Mouse (Mus musculus) heart, embryonic 15.5 days (tissue): ENCODE data around the gene Micall2. TPM values are rescaled to one million over a fixed set of nuclear protein-coding genes. Genes with fewer than 3 reads are reported as not detected.

Experiments
- ATAC-seq: fragments of 200-750 bp; cut with Nextera tagmentation; replicated peaks from 2 replicates; pipeline ENCODE4 v1.8.0; 2017; ENCODE audit warnings: low read depth, moderate TSS enrichment; ENCODE audit not compliant: insufficient number of reproducible peaks, insufficient read depth, low FRiP score
- H3K27ac ChIP-seq: fragments of 300-500 bp; sonication (generic); 2 replicates; pipeline ENCODE4 v1.5.1; 2015; ENCODE audit warnings: mild to moderate bottlenecking, inconsistent platforms
- H3K27me3 ChIP-seq: fragments of 300-500 bp; sonication (generic); 2 replicates; pipeline ENCODE4 v1.6.1; 2015; ENCODE audit warnings: inconsistent platforms
- H3K36me3 ChIP-seq: fragments of 300-500 bp; sonication (generic); 2 replicates; pipeline ENCODE4 v1.6.1; 2015; ENCODE audit warnings: mild to moderate bottlenecking, inconsistent platforms
- H3K4me1 ChIP-seq: fragments of 300-500 bp; sonication (generic); replicated peaks from 2 replicates; pipeline ENCODE4 v1.6.1; 2015; ENCODE audit warnings: inconsistent platforms
- H3K4me2 ChIP-seq: fragments of 300-500 bp; sonication (generic); 2 replicates; pipeline ENCODE4 v1.6.1; 2015; ENCODE audit warnings: inconsistent platforms, mild to moderate bottlenecking, moderate library complexity
- H3K4me3 ChIP-seq: fragments of 300-500 bp; sonication (generic); 2 replicates; pipeline ENCODE4 v1.5.1; 2015; ENCODE audit warnings: mild to moderate bottlenecking, inconsistent platforms
- H3K9ac ChIP-seq: fragments of 300-500 bp; sonication (generic); 2 replicates; pipeline ENCODE4 v1.6.1; 2015; ENCODE audit warnings: mild to moderate bottlenecking, inconsistent platforms
- H3K9me3 ChIP-seq: fragments of 300-500 bp; sonication (generic); replicated peaks from 2 replicates; pipeline ENCODE4 v1.6.1; 2016; ENCODE audit warnings: inconsistent platforms
- WGBS: fragments of 180-500 bp; shearing (Covaris S2); methylation state at CpG from one replicate; pipeline ENCODE4 v1.1.7; 2015; ENCODE audit warnings: mixed read lengths; 5-methylcytosine and 5-hydroxymethylcytosine counted together
- polyA plus RNA-seq: library from polyadenylated mRNA; unstranded; fragments of >200 nt; fragmentation: Nextera tagmentation; extraction: Ambion mirVana; gene quantifications from 2 replicates; pipeline ENCODE4 v1.2.1, GENCODE M21; 2015

The Micall2 gene
- polyA plus RNA-seq, 1 experiment from 2014 or later = 1.3 TPM

- Histone ChIP-seq H3K27ac (no peak overlapping the region), H3K36me3 (no peaks in the 10 kb centered on the region), H3K4me3 (no peak overlapping the region), H3K9ac (no peak overlapping the region), H3K4me1 (no peaks in the 10 kb centered on the region), H3K27me3 (peaks cover 74% of the 10 kb centered on the region), H3K9me3 (no peaks in the 10 kb centered on the region), H3K4me2 (no peak overlapping the region)
- ATAC-seq = no peak
Measured at GRCm38 (mm10) chr5:139675707-139675967, 60.5 kb downstream of the Micall2 start.

GRCm38 (mm10) chr5:139674940-139675706, 61.0 kb downstream of the Micall2 start:
- Histone ChIP-seq H3K9me3 (no peaks in the 10 kb centered on the region), H3K4me1 (no peaks in the 10 kb centered on the region), H3K9ac (no peak overlapping the region), H3K4me3 (no peak overlapping the region), H3K27ac (no peak overlapping the region), H3K36me3 (no peaks in the 10 kb centered on the region), H3K27me3 (peaks cover 77% of the 10 kb centered on the region), H3K4me2 (no peak overlapping the region)
- no peak for ATAC-seq
- WGBS = 26% methylated on average over 13 of the region's 13 CpGs

GRCm38 (mm10) chr5:139669380-139669779, 66.8 kb downstream of the Micall2 start:
- H3K9ac ChIP-seq = no peak overlapping the region
- 0 out of 2 replicates have a peak, but pooled peaks cover 3% of the 10 kb centered on the region for H3K4me1 ChIP-seq
- H3K4me3 ChIP-seq = no peak overlapping the region
- no peaks in the 10 kb centered on the region for H3K36me3 ChIP-seq
- no peak for ATAC-seq
- H3K27ac ChIP-seq = no peak overlapping the region
- H3K9me3 ChIP-seq = no peaks in the 10 kb centered on the region
- H3K4me2 ChIP-seq = no peak overlapping the region
- H3K27me3 ChIP-seq = peaks cover 93% of the 10 kb centered on the region
- 18% methylated on average over 8 of the region's 8 CpGs for WGBS

- no peak overlapping the region for H3K9ac ChIP-seq
- H3K36me3 ChIP-seq = no peaks in the 10 kb centered on the region
- peaks cover 91% of the 10 kb centered on the region for H3K27me3 ChIP-seq
- ATAC-seq = peak; percentile 63
- H3K27ac ChIP-seq = no peak overlapping the region
- H3K4me3 ChIP-seq = no peak overlapping the region
- no peaks in the 10 kb centered on the region for H3K9me3 ChIP-seq
- 0 out of 2 replicates have a peak overlapping the region, but pooled peaks have one; percentile 7 for H3K4me2 ChIP-seq
- WGBS = 1% methylated on average over 24 of the region's 24 CpGs
- H3K4me1 ChIP-seq = 0 out of 2 replicates have a peak, but pooled peaks cover 3% of the 10 kb centered on the region
Measured at GRCm38 (mm10) chr5:139668494-139668893, 67.6 kb downstream of the Micall2 start.

- Histone ChIP-seq H3K4me3 (no peak overlapping the region), H3K4me2 (no peak overlapping the region), H3K27me3 (peaks cover 87% of the 10 kb centered on the region), H3K9me3 (no peaks in the 10 kb centered on the region), H3K4me1 (0 out of 2 replicates have a peak, but pooled peaks cover 3% of the 10 kb centered on the region), H3K27ac (no peak overlapping the region), H3K36me3 (no peaks in the 10 kb centered on the region), H3K9ac (no peak overlapping the region)
- no peak for ATAC-seq
- WGBS = 37% methylated on average over 2 of the region's 2 CpGs
Measured at GRCm38 (mm10) chr5:139666496-139666895, 69.6 kb downstream of the Micall2 start.

GRCm38 (mm10) chr5:139665375-139665774, 70.8 kb downstream of the Micall2 start:
- Histone ChIP-seq H3K36me3 (no peaks in the 10 kb centered on the region), H3K4me1 (0 out of 2 replicates have a peak, but pooled peaks cover 3% of the 10 kb centered on the region), H3K9ac (no peak overlapping the region), H3K27me3 (peaks cover 86% of the 10 kb centered on the region), H3K4me3 (no peak overlapping the region), H3K4me2 (no peak overlapping the region), H3K9me3 (no peaks in the 10 kb centered on the region), H3K27ac (no peak overlapping the region)
- no peak for ATAC-seq
- 48% methylated on average over 3 of the region's 3 CpGs for WGBS

GRCm38 (mm10) chr5:139661713-139662112, 74.4 kb downstream of the Micall2 start:
- Histone ChIP-seq H3K27ac (no peak overlapping the region), H3K9ac (no peak overlapping the region), H3K36me3 (no peaks in the 10 kb centered on the region), H3K4me2 (no peak overlapping the region), H3K4me3 (no peak overlapping the region), H3K27me3 (peaks cover 76% of the 10 kb centered on the region), H3K9me3 (no peaks in the 10 kb centered on the region), H3K4me1 (no peaks in the 10 kb centered on the region)
- WGBS = 59% methylated on average over 7 of the region's 8 CpGs
- no peak for ATAC-seq

GRCm38 (mm10) chr5:139659307-139659706, 76.8 kb downstream of the Micall2 start:
- Histone ChIP-seq H3K4me3 (no peak overlapping the region), H3K9ac (no peak overlapping the region), H3K27ac (no peak overlapping the region), H3K4me2 (no peak overlapping the region), H3K9me3 (no peaks in the 10 kb centered on the region), H3K27me3 (peaks cover 61% of the 10 kb centered on the region), H3K36me3 (no peaks in the 10 kb centered on the region), H3K4me1 (no peaks in the 10 kb centered on the region)
- no peak for ATAC-seq
- 2% methylated on average over 18 of the region's 18 CpGs for WGBS

GRCm38 (mm10) chr5:139658865-139659264, 77.3 kb downstream of the Micall2 start:
- Histone ChIP-seq H3K9ac (no peak overlapping the region), H3K4me1 (no peaks in the 10 kb centered on the region), H3K4me2 (no peak overlapping the region), H3K36me3 (no peaks in the 10 kb centered on the region), H3K4me3 (no peak overlapping the region), H3K27me3 (peaks cover 60% of the 10 kb centered on the region), H3K27ac (no peak overlapping the region), H3K9me3 (no peaks in the 10 kb centered on the region)
- ATAC-seq = no peak
- 28% methylated on average over 7 of the region's 7 CpGs for WGBS

- no peaks in the 10 kb centered on the region for H3K36me3 ChIP-seq
- no peak overlapping the region for H3K27ac ChIP-seq
- WGBS = 66% methylated on average over 10 of the region's 10 CpGs
- no peak for ATAC-seq
- H3K27me3 ChIP-seq = peaks cover 55% of the 10 kb centered on the region
- H3K4me2 ChIP-seq = no peak overlapping the region
- no peak overlapping the region for H3K4me3 ChIP-seq
- no peak overlapping the region for H3K9ac ChIP-seq
- H3K4me1 ChIP-seq = no peaks in the 10 kb centered on the region
- H3K9me3 ChIP-seq = no peaks in the 10 kb centered on the region
Measured at GRCm38 (mm10) chr5:139657959-139658602, 78.1 kb downstream of the Micall2 start.
